Mouse (Mus musculus): ENCODE results near the gene Rhbdl1. TPM values are rescaled to one million over a fixed set of nuclear protein-coding genes. Genes with fewer than 3 reads are reported as not detected.
"Not testable (repeated sequence)": the region's sequence is repeated elsewhere in the genome, so short reads cannot be mapped to it uniquely, and the experiment has no call there.

The Rhbdl1 gene
- total RNA-seq, 2 experiments from 2014 or later: 80.6 to 99.3 TPM

- DNase-seq (ENCODE audit: low spot score in 2 of 2): no peak
Observed at GRCm38 (mm10) chr17:25873405-25874147, 36.5 kb upstream of the Rhbdl1 start.

DNA sequence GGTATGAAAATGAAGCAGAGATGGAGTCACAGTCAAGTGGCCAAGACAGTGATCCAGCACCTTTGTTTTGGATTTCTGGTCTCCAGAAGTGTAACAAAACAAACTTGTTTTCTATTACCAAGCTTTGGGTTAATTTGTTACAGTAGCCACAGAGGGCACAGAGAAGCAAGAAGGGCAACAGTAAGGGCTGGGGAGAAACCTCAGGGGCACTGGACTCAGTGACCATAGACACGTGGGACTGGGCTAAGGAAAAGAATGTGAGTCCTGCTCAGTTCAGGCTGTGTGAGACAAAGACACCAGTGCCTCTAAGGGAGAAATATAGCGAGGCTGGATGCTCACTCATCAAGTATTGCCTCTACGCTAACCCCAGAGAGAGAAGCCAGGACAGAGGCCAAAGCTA is 35.6 kb upstream of the Rhbdl1 start:
- DNase-seq (ENCODE audit: low spot score in 2 of 2): no peak

GRCm38 (mm10) chr17:25871566-25871965 is 34.5 kb upstream of the Rhbdl1 start:
- DNase-seq (ENCODE audit: low spot score in 2 of 2): not testable (repeated sequence)

GRCm38 (mm10) chr17:25869954-25870353 is 32.9 kb upstream of the Rhbdl1 start:
- DNase-seq (ENCODE audit: low spot score in 2 of 2): no peak

- DNase-seq (ENCODE audit: low spot score in 2 of 2): no peak
Observed at GRCm38 (mm10) chr17:25869498-25869897, 32.4 kb upstream of the Rhbdl1 start.

- DNase-seq (ENCODE audit: low spot score in 2 of 2): peak; percentile 72 to 82
Observed at GRCm38 (mm10) chr17:25868601-25869191, 31.6 kb upstream of the Rhbdl1 start, which contains the start of gene Mcrip2. Gene Mcrip2, minus strand, starts transcription at chr17:25868764.

DNA sequence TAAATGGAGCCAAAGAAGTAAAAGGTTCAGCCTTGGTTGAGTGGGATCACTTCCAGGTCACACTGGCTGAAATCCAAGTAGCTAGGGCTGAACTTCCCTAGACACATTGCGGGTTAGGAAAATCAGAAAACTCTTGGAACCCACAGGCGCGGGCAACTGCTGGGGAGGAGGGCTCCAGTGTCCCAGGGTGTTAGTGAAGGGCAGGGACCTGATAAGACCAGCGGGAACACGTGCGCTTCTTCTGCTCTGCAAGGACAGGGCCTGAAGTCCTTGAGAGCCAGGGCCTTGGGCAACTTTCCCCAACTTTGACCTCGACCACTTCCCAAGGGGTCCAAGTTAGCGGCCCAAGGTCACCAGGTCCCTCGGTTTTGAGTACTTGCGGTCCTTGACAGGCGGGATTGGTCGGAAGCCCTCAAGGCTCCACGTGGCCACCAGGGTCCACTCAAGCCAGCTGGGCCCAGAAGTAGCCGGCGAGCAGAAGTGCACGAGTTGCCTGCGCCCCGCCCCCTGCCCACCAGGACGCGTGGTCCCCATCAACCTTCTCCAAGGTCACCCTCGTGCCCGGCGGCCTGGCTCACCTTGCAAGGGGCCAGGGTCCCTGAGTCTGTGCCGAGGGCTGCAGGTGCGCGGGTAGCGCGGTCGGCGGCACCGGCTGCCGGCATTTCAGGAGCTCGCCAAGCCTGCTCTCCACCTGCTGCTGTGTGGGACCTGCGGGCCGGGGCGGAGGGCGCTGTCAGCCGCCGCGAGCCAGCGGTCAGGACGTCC is 30.9 kb upstream of the Rhbdl1 start:
- peak; percentile 50 to 63 for DNase-seq (ENCODE audit: low spot score in 2 of 2)

DNA sequence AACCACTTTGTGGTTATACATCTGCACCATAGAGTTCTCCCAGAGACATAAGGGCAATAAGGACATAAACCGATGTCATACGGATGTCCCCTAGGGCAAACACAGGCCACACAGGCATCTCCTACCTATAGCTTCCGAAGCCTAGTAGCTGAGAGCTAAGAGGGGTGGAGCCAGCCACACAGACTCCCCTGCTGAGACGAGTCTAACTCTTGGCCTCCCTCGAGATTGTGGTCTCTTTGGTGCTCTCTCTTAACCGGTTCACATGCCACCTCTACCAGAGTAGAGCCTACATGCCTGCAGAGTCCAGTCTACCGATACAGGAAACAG is 30.4 kb upstream of the Rhbdl1 start:
- DNase-seq (ENCODE audit: low spot score in 2 of 2): no peak

GRCm38 (mm10) chr17:25866172-25866571 is 29.1 kb upstream of the Rhbdl1 start:
- DNase-seq (ENCODE audit: low spot score in 2 of 2): no peak

- DNase-seq (ENCODE audit: low spot score in 2 of 2): no peak
Observed at GRCm38 (mm10) chr17:25865288-25865687, 28.2 kb upstream of the Rhbdl1 start.

DNA sequence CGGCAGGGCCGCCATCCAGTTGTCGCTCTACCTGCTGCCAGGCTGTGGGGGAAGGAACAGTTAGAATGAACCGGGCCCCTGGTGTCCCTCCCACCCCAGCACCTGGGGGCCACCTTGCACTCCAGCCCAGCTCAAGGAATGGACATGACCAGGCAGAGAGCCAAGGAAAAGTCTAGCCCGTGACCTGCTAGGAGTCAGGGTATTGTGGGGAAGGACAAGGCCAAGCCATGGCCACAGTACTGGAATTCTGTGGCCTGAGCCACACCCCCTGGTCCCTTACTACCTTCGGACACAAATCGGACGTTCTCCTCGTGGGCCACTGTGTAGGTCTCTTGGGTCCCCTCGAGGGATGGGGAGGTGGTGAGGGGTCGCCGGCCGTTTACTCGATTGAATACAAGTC is 27.2 kb upstream of the Rhbdl1 start:
- no peak for DNase-seq (ENCODE audit: low spot score in 2 of 2)

- DNase-seq (ENCODE audit: low spot score in 2 of 2): no peak
Observed at GRCm38 (mm10) chr17:25863681-25864080, 26.6 kb upstream of the Rhbdl1 start.

DNA sequence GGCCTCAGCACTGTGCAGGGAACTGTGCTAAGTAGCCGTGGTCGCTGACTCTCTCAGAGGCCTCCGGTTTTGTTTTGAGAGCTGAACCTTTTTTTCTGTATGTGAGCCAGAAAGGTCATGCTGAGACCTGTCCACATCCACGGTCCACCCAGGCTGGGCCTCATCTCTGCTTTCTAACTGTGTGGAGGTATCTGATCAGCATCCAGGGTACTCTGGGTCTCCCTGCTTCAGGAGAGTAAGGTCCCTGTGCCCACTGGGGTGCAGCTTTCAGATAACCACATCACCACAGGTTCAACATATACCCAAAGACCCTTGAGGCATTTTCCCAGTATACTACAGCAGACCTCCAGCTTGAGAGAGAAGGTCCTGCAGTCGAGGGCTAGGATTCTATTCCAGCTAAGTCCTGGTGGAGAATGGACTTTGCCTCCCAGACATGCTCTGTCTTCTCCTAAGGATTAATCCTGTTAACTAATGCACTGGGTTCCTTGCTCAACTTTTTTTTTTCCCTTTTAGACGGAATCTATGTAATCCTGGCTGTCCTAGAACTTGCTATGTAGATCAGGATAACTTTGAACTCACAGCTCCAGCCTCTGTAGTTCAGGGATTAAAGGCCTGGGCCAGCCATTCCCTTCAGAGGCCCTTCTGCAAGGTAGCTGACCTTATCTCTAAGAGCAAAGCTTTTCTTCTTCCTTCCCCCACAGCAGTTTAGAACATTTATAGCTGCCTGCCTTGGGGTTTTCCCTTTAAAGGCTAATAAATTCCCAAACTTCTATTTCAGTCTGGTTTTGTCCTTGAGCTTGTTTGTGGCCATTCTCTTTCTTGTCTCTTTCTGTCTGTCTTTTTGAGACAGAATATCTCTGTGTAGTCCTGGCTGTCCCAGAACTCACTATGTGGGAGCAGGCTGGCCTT is 24.9 kb upstream of the Rhbdl1 start:
- DNase-seq (ENCODE audit: low spot score in 2 of 2): no peak

DNA sequence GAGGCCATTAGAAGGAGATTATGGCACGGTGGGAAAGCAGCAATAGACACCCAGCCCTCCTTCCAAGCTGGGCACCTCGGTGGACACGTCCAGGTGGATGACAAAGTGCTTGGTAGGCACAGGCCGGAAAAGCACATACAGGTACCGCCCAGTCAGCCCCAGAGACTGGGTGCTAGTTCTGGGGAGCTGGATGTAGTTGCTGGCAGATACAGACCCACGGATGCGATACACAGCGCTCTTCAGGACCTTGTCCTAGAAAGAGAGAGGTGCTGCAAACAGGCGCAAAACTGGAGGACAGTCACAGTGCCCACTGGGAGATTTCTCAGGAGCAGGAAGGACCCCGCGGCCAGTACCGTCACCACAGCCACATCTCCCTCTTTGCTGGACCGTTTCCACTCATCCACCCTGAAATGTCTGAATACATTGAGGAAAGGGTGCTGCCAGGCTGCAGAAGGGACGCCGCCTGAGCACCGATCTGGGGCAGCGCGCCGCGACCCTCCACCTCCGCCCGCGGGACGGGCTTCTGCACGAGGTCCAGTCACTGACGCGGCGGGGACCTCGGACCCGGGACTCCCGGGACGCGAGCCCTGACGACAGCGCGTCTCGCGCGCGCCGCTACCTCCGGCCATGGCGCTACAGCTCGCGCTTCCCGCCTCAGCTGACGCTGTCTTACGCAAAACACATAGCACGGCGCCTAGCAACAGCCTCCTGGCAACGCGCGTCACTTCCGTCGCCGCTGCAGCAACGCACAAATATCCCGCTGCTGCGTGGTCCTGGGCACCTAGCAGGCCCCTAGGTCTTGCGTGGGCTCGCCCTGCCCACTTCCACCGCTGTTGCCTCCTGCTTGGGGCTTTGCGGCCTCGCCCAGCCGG is 24.0 kb upstream of the Rhbdl1 start, which contains the start of gene Wdr90:
TSS of gene Wdr90 (minus strand) at position 670 of the 872 bp plus-strand sequence.
- DNase-seq (ENCODE audit: low spot score in 2 of 2): peak; percentile 89 to 90

- DNase-seq (ENCODE audit: low spot score in 2 of 2): no peak
Observed at GRCm38 (mm10) chr17:25860229-25860628, 23.1 kb upstream of the Rhbdl1 start.

DNA sequence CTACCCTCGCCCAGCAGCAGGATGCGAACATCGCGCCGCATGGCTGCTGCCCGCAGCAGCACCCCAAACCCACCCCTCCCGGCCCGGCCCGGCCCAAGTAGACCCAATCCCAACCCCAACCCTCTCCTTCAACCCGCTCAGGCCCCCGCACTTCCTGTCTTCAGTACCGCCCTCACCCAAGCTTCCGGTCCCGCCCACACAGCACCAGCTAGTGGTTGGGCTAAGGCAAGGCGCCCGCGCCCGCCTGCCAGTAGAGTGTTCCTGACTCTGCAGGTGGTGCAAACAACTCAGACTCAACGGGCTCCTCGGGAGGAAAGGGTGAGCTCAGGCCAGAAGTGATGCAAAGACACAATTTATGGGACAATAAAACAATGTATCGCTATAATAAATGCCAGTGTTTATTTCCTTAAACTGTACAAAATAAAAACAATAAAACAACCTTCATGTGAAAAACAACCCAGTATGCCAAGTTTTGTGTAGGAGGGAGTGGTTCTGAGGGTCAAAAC is 7.4 kb upstream of the Rhbdl1 start, which contains the start of gene Rhot2:
TSS of gene Rhot2 (minus strand) at position 456 of the 506 bp plus-strand sequence.
- peak; percentile 92 to 95 for DNase-seq (ENCODE audit: low spot score in 2 of 2)

DNA sequence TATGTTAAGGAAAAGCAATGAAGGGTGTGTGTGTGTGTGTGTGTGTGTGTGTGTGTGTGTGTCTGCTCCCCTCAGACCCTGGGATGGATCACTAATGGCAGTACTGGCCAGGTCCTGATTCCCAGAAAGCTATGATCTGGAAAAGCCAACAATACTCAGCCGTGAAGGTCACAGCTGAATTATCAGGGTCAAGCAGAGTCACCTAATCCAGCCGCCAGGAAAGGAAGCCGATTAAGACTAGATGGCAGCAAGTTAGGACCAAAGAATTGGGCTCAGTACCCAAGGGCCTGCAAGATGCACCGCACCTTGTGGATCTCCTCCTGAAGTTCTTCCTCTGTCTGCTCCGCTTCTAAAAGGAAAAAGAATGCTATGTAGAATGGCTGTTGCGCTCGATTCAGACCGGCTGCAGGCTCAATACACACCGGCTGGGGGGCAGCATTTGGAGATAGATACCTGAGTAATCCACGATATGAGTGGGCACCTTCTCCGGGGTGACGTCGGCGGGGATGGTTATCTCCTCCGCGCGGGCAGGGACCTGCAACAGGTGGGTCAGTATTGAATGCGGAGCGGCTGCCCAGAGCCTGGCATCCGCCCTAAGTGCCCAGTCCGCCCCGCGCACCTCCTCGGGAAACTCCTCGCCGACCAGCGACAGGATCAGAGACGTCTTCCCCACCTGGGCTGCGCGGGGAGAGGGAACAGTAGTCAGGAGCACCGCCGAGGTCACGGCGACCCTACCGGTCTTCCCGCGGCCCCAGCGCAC is 6.7 kb upstream of the Rhbdl1 start:
- DNase-seq (ENCODE audit: low spot score in 2 of 2): no peak

DNA sequence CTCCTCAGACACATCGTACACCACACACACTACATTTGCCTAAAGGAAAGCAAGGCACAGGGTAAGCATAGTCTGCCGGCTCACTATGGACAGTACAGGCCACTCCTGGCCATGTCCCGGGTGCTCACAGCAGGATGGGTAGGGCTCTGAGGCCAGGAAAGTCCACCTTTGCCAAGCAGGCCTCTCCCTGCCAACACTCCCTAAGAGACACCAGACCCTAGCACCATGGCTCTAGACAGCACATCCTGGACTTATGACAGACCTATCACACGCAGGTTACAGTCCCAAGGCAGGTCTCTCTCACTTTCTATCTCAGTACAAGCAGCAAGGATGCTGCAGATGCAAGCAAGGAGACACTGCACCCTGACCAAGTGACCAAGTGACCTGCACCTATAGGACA is 6.0 kb upstream of the Rhbdl1 start:
- DNase-seq (ENCODE audit: low spot score in 2 of 2): no peak

DNA sequence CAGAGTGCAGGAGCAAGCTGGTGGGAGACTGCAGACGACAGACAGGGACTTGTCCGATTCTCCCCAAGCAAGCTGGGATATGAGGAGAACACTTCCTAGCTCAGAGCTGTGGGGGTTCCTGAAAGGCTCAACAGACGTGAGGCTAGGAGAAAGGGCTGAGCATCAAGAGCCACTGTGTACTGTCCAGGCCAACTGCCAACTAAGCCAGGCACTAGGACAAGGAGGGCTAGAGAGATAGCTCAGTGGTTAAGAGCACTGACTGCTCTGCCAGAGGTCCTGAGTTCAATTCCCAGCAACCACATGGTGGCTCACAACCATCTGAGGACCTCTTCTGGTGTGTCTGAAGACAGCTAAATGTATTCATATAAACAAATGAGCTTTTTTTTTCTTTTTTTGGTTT is 5.4 kb upstream of the Rhbdl1 start:
- DNase-seq (ENCODE audit: low spot score in 2 of 2): no peak
